Mouse (Mus musculus): ENCODE data around the gene Treml2. TPM values are rescaled to one million over a fixed set of nuclear protein-coding genes. Genes with fewer than 3 reads are reported as not detected.

The Treml2 gene
- polyA plus RNA-seq, 1 experiment, result 0.70 TPM

DNA sequence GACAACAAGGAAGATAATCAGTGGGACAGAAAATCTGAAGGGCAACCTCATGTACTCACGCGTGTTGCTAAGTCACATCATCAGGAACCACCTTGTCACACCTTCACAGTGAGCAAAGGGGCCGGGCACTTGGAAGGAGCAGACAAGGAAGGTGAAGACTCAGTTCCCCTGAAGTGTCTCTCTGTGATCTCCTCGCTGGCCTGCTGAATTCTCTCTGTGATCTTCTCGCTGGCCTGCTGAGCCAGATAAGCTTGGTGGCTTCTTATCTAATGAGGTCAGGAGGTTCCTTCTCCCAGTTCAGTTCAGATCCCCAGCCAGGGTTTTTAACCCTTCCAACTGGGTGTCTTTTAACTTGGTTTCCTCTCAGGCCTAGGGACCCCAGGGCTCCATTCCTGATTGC, 27.1 kb upstream of the Treml2 start:
- Histone ChIP-seq H3K27ac (ENCODE audit: insufficient read depth, low read length) (no peak overlapping the region), H3K36me3 (ENCODE audit: control insufficient read depth, insufficient read depth, low read length, poor library complexity, severe bottlenecking) (no peaks in the 10 kb centered on the region), H3K9ac (ENCODE audit: low read depth, poor library complexity, severe bottlenecking) (no peak overlapping the region), H3K4me3 (ENCODE audit: low read depth, low read length) (no peak overlapping the region), H3K27me3 (ENCODE audit: control insufficient read depth, insufficient read depth, low read length, poor library complexity, severe bottlenecking) (no peaks in the 10 kb centered on the region), H3K4me1 (ENCODE audit: control insufficient read depth, insufficient read depth, low read length) (no peaks in the 10 kb centered on the region), H3K9me3 (replicated peaks; ENCODE audit: control insufficient read depth, insufficient read depth, low read length, poor library complexity, severe bottlenecking) (no peaks in the 10 kb centered on the region)
- TF ChIP-seq POLR2A (IDR thresholded peaks at IDR 0.05; ENCODE audit: insufficient read depth, low read length), result no peak
- no peak for TF ChIP-seq CTCF (IDR thresholded peaks at IDR 0.05; ENCODE audit: low read depth, low read length)
- no peak for TF ChIP-seq EP300 (IDR thresholded peaks at IDR 0.05; ENCODE audit: insufficient read depth, low read depth, low read length)

GRCm38 (mm10) chr17:48272598-48272997, 26.7 kb upstream of the Treml2 start:
- no peak for TF ChIP-seq EP300 (IDR thresholded peaks at IDR 0.05; ENCODE audit: insufficient read depth, low read depth, low read length)
- TF ChIP-seq POLR2A (IDR thresholded peaks at IDR 0.05; ENCODE audit: insufficient read depth, low read length), result no peak
- TF ChIP-seq CTCF (IDR thresholded peaks at IDR 0.05; ENCODE audit: low read depth, low read length), result no peak
- Histone ChIP-seq H3K27me3 (ENCODE audit: control insufficient read depth, insufficient read depth, low read length, poor library complexity, severe bottlenecking) (no peaks in the 10 kb centered on the region), H3K4me3 (ENCODE audit: low read depth, low read length) (no peak overlapping the region), H3K9ac (ENCODE audit: low read depth, poor library complexity, severe bottlenecking) (no peak overlapping the region), H3K27ac (ENCODE audit: insufficient read depth, low read length) (no peak overlapping the region), H3K4me1 (ENCODE audit: control insufficient read depth, insufficient read depth, low read length) (no peaks in the 10 kb centered on the region), H3K9me3 (replicated peaks; ENCODE audit: control insufficient read depth, insufficient read depth, low read length, poor library complexity, severe bottlenecking) (no peaks in the 10 kb centered on the region), H3K36me3 (ENCODE audit: control insufficient read depth, insufficient read depth, low read length, poor library complexity, severe bottlenecking) (no peaks in the 10 kb centered on the region)

DNA sequence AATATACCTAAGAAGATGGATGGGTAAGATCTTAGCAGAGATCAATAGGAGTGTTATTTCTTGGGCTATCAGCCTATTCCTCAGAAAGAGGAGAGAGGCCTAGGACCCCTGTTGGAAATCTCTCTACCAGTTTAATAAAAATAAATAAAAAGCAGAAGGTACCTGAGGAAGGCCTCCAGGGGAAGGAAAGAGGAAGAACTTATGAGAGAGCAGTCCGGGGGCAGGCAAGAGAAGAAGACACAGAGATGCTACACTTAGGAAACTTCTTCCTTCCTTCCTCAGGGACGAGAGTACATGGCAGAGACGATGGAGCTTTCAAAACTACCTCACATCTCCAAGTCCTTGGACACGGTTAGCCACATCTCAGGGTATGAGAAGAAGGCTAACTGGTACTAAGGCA, 25.2 kb upstream of the Treml2 start:
- H3K4me1 ChIP-seq (ENCODE audit: control insufficient read depth, insufficient read depth, low read length), result peaks cover under 1% of the 10 kb centered on the region
- no peak overlapping the region for H3K4me3 ChIP-seq (ENCODE audit: low read depth, low read length)
- H3K9ac ChIP-seq (ENCODE audit: low read depth, poor library complexity, severe bottlenecking), result no peak overlapping the region
- H3K36me3 ChIP-seq (ENCODE audit: control insufficient read depth, insufficient read depth, low read length, poor library complexity, severe bottlenecking), result no peaks in the 10 kb centered on the region
- H3K27me3 ChIP-seq (ENCODE audit: control insufficient read depth, insufficient read depth, low read length, poor library complexity, severe bottlenecking), result no peaks in the 10 kb centered on the region
- TF ChIP-seq POLR2A (IDR thresholded peaks at IDR 0.05; ENCODE audit: insufficient read depth, low read length) (no peak), CTCF (IDR thresholded peaks at IDR 0.05; ENCODE audit: low read depth, low read length) (no peak), EP300 (IDR thresholded peaks at IDR 0.05; ENCODE audit: insufficient read depth, low read depth, low read length) (no peak)
- no peaks in the 10 kb centered on the region for H3K9me3 ChIP-seq (replicated peaks; ENCODE audit: control insufficient read depth, insufficient read depth, low read length, poor library complexity, severe bottlenecking)
- no peak overlapping the region for H3K27ac ChIP-seq (ENCODE audit: insufficient read depth, low read length)

- peaks cover 1% of the 10 kb centered on the region for H3K4me1 ChIP-seq (ENCODE audit: control insufficient read depth, insufficient read depth, low read length)
- H3K4me3 ChIP-seq (ENCODE audit: low read depth, low read length), result no peak overlapping the region
- H3K36me3 ChIP-seq (ENCODE audit: control insufficient read depth, insufficient read depth, low read length, poor library complexity, severe bottlenecking), result no peaks in the 10 kb centered on the region
- no peak overlapping the region for H3K9ac ChIP-seq (ENCODE audit: low read depth, poor library complexity, severe bottlenecking)
- no peaks in the 10 kb centered on the region for H3K27me3 ChIP-seq (ENCODE audit: control insufficient read depth, insufficient read depth, low read length, poor library complexity, severe bottlenecking)
- no peaks in the 10 kb centered on the region for H3K9me3 ChIP-seq (replicated peaks; ENCODE audit: control insufficient read depth, insufficient read depth, low read length, poor library complexity, severe bottlenecking)
- TF ChIP-seq EP300 (IDR thresholded peaks at IDR 0.05; ENCODE audit: insufficient read depth, low read depth, low read length), result no peak
- TF ChIP-seq POLR2A (IDR thresholded peaks at IDR 0.05; ENCODE audit: insufficient read depth, low read length), result no peak
- TF ChIP-seq CTCF (IDR thresholded peaks at IDR 0.05; ENCODE audit: low read depth, low read length), result peak; percentile 29
- no peak overlapping the region for H3K27ac ChIP-seq (ENCODE audit: insufficient read depth, low read length)
Measured at GRCm38 (mm10) chr17:48274885-48275284, 24.4 kb upstream of the Treml2 start.

- no peaks in the 10 kb centered on the region for H3K36me3 ChIP-seq (ENCODE audit: control insufficient read depth, insufficient read depth, low read length, poor library complexity, severe bottlenecking)
- H3K4me3 ChIP-seq (ENCODE audit: low read depth, low read length), result 0 out of 2 replicates have a peak overlapping the region, but pooled peaks have one; percentile 7
- H3K9ac ChIP-seq (ENCODE audit: low read depth, poor library complexity, severe bottlenecking), result no peak overlapping the region
- no peak for TF ChIP-seq POLR2A (IDR thresholded peaks at IDR 0.05; ENCODE audit: insufficient read depth, low read length)
- no peak for TF ChIP-seq CTCF (IDR thresholded peaks at IDR 0.05; ENCODE audit: low read depth, low read length)
- TF ChIP-seq EP300 (IDR thresholded peaks at IDR 0.05; ENCODE audit: insufficient read depth, low read depth, low read length), result no peak
- no peak overlapping the region; the same call in 1 of the 2 replicates for H3K27ac ChIP-seq (ENCODE audit: insufficient read depth, low read length)
- no peaks in the 10 kb centered on the region for H3K27me3 ChIP-seq (ENCODE audit: control insufficient read depth, insufficient read depth, low read length, poor library complexity, severe bottlenecking)
- peaks cover 1% of the 10 kb centered on the region for H3K4me1 ChIP-seq (ENCODE audit: control insufficient read depth, insufficient read depth, low read length)
- no peaks in the 10 kb centered on the region for H3K9me3 ChIP-seq (replicated peaks; ENCODE audit: control insufficient read depth, insufficient read depth, low read length, poor library complexity, severe bottlenecking)
Measured at GRCm38 (mm10) chr17:48275736-48276135, 23.6 kb upstream of the Treml2 start.

DNA sequence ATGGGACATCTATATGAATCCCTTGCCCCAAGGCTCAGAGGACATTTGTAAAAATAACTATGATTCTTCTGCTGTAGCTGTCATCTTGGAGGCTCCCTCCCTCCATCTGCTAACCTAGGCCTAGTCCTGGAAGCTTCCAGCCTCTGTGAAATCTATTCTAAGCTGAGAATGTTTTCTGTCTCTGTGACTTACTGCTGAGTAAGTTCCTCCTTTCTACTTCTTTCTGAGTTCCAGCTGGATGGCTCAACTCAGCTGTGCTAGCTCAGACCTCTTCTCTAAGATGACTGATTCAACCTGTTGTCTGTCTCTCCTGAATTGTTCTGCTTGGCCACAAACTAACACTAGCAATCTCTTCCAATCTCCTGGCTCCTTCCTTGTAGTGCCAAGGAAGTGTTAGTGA, 20.9 kb upstream of the Treml2 start:
- H3K4me3 ChIP-seq (ENCODE audit: low read depth, low read length), result no peak overlapping the region
- H3K27ac ChIP-seq (ENCODE audit: insufficient read depth, low read length), result no peak overlapping the region
- H3K9me3 ChIP-seq (replicated peaks; ENCODE audit: control insufficient read depth, insufficient read depth, low read length, poor library complexity, severe bottlenecking), result no peaks in the 10 kb centered on the region
- no peaks in the 10 kb centered on the region for H3K36me3 ChIP-seq (ENCODE audit: control insufficient read depth, insufficient read depth, low read length, poor library complexity, severe bottlenecking)
- no peak overlapping the region for H3K9ac ChIP-seq (ENCODE audit: low read depth, poor library complexity, severe bottlenecking)
- TF ChIP-seq POLR2A (IDR thresholded peaks at IDR 0.05; ENCODE audit: insufficient read depth, low read length), result no peak
- no peak for TF ChIP-seq EP300 (IDR thresholded peaks at IDR 0.05; ENCODE audit: insufficient read depth, low read depth, low read length)
- no peak for TF ChIP-seq CTCF (IDR thresholded peaks at IDR 0.05; ENCODE audit: low read depth, low read length)
- no peaks in the 10 kb centered on the region for H3K27me3 ChIP-seq (ENCODE audit: control insufficient read depth, insufficient read depth, low read length, poor library complexity, severe bottlenecking)
- H3K4me1 ChIP-seq (ENCODE audit: control insufficient read depth, insufficient read depth, low read length), result peaks cover 3% of the 10 kb centered on the region
